Mouse (Mus musculus): Measurements from ENCODE around the gene Pvalb.

GRCm38 (mm10) chr15:78243774-78244173, 37.6 kb upstream of the Pvalb start:
- TF ChIP-seq CTCF (IDR thresholded peaks at IDR 0.05; ENCODE audit: control insufficient read depth, insufficient read depth, insufficient read length) (no peak), USF1 (IDR thresholded peaks at IDR 0.05; ENCODE audit: low read depth) (no peak), MAX (IDR thresholded peaks at IDR 0.05) (no peak), MYOG (IDR thresholded peaks at IDR 0.05; ENCODE audit: control insufficient read depth, extremely low read depth, insufficient read length) (no peak), MYOD1 (IDR thresholded peaks at IDR 0.05; ENCODE audit: control insufficient read depth, insufficient read length, low read depth) (no peak)

Data from C2C12 (cell line).